Mouse (Mus musculus) kidney, adult 11 months (tissue): ENCODE results near the gene Gm10198.

Source experiments
- DNase-seq: peaks from one replicate; pipeline ENCODE4 v3.0.0; 2022

The Gm10198 gene

DNA sequence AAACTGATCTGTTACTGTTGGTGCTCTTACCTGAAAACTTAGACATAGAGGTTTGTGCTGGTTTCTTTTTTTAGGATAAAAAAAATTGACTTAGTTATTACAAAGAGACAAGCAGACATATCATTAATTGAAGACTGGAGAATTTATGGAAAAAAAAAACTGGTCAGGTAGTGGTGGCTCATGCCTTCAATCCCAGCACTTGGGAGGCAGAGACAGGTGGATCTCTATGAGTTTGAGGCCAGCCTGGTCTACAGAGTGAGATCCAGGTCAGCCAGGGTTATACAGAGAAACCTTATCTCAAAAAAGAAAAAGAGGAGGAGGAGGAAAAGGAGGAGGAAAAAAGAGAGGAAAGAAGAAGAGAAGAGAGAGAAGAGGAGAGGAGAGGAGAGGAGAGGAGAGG, at the start of gene Gm10198:
Gene Gm10198, plus strand, starts transcription at position 301 of the 400 bp plus-strand sequence.
- DNase-seq, result no peak

DNA sequence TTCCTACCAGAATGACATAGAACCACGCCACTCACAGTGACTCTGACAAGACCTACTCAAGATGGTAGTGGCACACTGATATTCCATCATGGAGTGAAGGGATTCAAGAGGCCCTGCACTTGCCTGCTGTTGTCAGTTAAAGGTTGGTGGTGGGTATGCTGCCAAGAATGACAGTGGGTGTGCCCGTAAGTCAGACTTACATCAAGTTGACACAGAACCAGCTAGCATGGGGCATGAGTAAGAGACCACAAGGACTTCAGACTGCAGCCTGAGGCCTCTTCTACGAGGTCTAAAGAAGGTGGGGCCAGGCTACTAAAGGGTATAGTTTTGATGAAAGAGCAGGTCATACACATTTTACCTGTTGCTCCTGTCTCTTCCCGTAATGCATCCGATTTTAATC, 47.3 kb upstream of the Gm10198 start:
- DNase-seq, result no peak

DNA sequence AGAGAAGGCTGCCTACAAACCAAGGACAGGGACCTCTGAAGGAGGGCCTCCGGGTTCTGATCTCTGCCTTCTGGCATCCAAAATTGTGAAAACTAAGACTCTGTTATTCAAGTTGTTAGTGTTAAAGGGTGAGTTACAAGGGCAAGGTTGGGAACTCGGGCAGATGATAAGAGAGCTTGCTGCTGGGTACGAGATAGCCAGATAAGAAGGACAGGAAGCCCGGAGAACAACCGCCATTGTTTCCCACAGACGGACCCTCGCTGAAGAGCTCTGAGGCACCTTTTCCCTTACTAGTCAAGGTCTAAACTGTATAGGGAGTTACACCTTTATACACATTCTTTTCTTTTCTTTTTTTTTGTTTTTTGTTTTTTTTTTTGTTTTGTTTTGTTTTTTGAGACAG, 39.8 kb upstream of the Gm10198 start:
- no peak for DNase-seq

DNA sequence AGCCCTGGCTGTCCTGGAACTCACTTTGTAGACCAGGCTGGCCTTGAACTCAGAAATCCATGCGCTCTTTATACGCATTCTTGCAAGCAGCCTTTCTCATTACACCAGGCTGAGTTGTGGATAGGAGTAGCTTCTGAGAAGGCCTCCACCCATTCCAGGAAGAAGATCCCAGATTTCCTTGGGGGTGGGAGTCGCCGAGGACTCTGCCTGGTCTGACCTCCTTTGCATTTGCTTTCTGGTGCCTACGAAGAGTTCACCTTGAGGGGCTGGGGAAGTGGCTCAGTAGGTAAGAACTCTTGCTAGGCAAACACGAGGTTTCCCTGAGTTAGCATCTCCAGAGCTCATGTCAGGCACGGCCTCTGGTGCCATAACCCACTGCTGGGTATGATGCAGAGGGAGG, 39.4 kb upstream of the Gm10198 start:
- no peak for DNase-seq

DNA sequence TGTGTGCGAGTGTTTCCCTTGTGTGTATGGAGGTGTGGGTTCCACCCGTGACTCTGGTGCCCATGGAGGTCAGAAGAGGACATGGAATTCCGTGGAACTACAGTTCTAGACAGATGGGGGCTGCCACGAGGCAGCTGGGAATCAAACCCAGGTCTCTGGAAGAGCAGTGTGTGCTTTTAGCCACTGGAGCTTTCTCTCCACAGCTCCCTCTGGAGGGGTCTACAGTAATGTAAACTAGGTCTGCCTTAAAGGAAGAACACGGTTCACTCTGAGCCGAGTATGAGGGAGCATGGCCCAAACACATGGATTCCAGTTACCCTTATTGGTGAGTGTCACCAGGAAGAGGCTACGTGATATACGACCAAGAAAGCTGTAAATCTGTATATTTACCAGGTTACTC, 38.6 kb upstream of the Gm10198 start:
- DNase-seq, result no peak

DNA sequence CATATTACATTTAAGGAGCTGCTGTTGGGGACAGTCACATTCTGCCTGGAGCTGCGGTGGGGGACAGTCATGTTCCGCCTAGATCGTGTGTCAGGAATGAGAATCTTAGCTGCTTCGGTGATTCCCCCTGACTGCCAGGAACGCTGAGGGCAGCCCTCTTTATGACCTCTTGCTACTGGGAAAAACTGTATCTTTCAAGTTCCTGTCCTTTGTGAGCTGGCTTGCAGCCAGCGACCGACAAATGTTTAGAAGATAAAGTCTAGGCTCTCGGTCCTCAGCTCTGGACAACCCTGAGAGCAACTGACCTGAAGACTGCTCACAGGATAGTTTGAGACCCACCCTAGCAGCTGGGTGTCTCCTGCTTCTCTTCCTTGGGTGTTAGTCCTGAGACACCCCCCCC, 37.3 kb upstream of the Gm10198 start:
- DNase-seq, result no peak

DNA sequence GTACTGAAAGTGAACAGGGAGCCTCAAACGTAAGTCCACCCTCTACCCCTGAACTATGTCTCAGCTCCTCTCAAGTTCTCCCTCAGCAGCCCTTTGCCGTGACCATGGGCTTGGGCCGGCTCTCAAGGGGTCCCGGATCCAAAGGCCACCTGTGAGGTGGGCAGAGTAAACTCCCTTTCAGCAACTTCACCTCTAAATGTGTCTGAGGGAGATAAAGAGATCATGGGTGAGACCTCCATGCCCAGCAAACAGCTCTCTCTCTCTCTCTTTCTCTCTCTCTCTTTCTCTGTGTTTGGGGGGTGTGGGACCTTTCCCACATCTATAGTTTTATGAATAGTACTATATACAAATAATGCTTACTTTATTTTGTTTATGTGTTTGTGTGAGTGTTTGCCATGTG, 36.2 kb upstream of the Gm10198 start:
- DNase-seq, result no peak

DNA sequence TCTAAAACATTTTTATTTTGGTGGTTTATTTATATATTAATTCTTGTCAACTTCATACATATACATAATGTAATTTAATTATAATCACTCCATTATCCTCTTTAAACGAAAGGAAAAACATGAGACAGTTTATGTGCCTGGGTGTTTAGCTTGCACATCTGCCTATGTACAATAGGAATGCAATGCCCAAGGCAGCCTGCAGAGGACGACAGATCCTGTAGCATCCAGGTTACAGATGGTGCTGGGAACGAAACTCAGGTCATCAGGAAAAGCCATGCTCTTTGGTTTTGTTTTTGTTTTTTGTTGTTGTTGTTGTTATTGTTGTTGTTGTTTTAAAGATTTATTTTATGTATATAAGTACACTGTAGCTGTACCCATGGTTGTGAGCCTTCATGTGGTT, 32.4 kb upstream of the Gm10198 start:
- no peak for DNase-seq

DNA sequence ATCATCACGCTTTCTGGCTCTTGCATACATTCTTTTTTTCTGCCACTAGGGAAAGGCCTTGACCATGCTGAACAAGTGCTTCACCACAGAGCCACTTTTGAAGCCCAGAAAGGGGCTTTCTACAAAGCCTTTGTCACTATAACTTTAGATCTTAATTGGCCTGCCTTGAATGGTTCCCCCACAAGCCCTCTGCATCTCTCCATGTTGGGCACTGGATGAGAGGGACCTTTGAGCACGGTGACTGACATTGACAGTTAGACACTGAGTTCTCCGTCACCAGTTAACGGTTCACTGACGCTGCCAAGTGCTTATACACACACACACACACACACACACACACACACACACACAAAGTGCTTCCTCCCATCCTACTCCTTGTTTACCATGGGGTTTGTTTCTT, 30.0 kb upstream of the Gm10198 start:
- no peak for DNase-seq

DNA sequence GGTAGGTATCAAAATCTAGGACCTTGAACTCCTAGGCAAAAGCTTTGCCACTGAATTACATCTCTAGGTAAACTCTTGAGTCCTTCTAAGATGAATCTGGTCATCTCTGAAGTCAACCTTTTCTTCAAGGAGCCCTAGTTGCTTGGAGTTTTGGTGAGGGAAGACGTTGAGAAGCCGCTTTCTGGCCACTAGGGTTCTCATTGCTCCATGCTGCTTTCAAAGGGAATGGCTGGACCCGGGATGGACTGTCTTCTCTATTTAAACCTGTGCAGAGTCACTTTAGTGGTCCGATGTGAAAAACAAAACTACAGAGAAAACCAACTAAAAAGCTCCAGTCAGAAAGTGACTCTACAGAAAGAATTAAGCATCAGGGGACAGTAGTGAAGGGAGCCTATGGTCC, 18.4 kb upstream of the Gm10198 start:
- no peak for DNase-seq

DNA sequence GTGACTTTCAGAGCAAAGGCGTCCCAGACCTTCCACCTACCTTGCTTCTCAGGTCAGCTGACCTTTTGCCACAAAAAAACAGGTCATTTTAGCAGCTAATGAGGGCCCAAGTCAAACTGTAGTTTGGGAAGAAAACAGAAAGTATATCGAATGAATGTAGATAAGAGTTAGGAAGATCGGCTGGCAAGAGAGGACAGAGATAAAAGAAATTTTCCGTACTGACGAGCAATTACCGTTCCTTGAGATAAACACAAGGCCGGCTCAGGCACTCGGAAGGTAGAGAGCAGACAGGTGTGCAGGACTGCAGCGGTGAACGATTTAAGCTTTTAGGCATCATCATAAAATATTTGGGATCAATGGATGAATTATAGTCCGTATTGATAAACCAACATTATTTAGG, 15.4 kb upstream of the Gm10198 start:
- DNase-seq, result no peak

DNA sequence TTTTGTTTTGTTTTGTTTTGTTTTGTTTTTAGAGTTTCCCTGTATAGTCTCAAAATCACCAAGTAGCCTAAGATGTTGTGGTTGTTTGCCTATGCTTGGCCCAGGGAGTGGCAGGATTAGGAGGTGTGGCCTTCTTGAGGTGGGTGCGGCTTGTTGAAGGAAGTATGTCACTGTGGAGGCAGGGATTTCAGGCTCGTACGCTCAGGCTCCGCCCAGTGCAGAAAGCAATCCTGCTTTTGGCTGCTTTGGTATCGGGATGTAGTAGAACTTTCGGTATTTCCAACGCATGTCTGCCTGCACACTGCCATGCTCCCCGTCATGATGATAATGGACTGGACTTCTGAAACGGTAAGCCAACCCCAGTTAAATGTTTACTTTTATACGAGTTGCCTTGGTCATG, 12.5 kb upstream of the Gm10198 start:
- DNase-seq, result no peak

DNA sequence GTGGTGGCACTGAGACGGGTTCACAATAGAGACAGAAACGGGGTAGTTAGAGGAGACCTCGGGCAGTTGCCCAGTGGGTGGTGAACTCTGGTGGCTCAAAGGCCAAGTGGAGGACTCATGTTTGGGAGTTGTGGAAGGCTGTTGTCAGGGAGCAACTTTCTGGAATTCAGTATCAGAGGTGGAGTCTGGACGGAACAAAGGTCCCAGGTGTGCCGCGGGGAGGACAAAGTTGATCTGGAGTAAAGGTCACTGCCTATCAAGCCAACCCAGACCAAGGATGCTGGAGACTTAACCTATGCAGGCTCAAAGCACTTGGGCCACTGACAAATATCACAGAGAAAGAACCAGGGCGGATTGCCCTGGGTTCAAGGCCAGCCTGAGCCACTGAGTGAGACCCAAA, 5.5 kb downstream of the Gm10198 start:
- DNase-seq, result no peak

DNA sequence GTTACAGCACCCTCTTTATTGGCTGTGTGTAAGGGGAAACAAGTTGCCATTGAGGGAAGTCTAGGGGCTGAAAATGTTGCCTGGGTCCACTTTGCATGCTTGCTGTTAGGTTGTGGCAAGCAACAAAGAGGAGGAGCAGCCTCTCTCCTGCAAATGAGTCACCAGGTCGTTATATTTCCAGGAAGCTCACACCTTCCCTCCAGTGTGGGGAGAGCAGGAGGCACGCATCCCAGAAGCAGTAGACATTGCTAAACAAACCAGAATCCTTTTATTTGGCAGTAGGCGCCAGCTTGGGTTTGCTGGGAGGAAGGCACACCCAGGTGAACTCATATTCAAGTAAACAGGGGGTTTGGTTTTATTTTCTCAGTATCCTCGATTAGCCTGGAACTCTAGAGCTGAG, 8.8 kb downstream of the Gm10198 start:
- no peak for DNase-seq

DNA sequence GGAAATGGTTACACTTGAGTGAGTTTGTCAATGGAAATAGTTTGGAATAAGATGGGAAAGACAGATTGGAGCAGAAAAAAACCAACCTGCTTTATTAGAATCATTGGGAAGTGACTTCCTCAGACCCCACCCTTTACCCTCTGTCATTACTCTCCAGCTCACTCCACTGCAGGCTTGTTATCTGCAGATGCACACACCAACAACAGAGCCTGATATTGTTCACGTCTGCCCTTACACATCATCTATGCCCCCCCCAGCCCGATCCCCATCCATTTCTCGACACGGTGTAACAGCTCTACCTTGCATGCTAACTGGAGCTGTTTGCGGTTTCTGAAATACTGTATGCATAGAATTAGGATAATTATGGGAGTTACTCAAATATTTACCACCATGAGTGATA, 12.2 kb downstream of the Gm10198 start:
- DNase-seq, result no peak

DNA sequence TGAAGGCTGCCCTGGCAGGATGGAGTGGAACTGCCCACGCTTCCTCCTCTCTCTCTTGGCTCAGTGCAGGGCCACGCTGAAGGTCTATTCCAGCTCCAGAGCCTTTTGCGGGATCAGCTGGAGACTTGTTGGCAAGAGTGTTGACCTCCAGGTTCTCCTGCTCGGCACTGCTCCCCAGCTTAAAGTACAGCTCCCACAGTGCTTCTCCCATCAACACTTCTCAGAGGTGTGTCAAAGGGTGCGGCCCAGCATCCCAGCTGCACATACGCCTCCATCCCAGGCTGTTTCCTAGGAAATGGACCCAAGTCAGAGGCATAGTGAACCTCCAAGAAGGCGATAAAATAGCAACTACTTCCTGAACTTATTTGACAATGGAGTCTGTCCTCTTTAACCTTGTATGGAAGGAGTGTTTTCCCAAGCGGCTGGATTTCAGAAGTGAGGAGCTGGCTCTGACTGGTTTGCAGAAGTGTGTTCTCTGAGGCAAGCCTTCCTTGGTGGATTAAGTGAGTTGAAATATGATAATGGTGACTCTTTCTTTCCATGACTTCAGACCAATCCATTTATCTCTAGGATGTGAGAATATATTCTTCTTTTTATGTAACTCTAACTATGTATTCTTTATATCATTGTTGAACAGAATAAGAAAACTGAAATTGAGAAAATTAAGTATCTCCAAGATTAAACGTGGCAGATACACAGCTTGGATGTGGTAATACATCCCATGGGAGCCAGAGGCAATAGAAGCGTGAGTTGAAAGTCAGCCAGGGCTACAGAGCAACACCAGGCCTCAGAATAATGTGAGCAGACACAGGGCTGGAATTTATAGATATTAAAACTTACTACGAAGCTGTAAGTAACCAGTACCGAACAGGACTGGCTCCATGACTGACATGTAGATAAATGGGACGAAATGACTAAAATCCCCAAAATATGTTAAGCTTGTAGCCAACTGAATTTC, 23.9 kb downstream of the Gm10198 start:
- DNase-seq, result no peak

DNA sequence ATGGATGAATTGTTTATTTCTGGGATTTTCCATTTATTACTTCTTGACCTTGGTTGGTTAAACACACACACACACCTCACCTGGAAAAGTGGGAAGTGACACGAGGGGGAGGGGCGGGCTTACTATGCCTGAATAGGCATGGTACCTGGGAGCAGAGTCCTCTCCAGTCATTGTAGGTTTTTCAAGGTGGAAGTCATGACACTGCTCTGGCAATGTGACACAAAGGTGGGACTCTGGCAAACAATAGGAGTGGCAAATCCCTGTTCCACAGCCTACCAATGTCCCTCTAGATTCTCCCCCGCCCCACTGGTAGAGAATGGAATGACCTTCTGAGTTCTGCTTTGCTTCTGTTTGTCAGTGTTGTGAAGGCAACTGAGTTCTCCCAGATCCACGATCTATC, 27.8 kb downstream of the Gm10198 start:
- no peak for DNase-seq

DNA sequence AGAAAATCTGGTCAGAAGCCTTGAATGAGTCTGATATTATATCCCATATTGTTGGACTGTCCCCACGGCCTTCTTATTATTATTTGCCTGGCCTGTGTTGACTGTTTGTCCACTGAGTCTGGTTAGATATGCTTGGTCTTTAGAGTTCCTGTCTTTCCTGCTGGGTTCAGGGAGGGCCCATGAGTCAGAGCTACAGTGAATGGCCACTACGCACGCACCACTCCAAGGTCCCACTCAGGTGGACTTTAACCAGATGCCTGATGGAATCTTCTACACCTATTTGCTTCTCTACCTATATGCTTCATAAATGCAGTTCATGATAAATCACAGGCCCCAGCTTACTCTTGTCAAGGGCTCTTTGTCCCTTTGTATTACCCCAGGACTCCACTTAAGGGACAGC, 29.8 kb downstream of the Gm10198 start:
- no peak for DNase-seq

DNA sequence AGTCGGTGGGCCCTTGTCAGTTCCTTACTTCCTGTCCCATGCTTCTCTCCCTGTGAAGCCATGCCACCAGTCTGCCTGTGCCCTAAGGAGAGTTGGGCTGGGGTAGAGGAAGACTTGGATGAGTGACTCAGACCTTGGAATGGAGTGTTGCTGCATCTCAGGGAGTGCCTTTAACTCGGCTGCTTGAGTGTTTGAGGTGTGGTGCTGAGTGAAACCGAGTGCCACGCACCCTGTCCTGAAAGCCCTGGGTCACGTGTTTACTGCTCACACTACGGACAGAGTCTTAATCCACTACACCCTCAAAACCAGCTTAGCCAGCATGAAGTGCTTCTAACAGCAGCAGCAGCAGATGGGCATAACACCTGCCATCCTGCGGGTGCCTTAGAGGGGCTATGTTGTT, 30.5 kb downstream of the Gm10198 start:
- DNase-seq, result no peak

DNA sequence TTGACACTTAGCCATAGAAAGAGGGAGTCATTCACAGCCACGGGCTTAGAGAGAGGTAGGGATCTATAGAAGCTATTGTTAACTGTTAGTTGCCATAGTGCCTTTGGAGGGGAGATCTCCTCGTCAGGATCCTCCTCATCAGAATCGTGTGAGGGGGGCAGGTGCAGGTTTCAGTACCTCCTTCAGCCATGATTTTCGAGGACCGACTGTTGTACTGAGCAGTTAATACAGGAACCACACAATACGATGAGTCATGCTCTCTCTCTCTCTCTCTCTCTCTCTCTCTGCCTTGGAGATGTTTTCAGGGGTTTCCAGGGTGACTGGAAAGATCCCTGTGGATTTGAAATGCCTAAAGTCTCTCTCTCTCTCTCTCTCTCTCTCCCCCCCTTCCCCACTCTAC, 31.5 kb downstream of the Gm10198 start:
- DNase-seq, result no peak

DNA sequence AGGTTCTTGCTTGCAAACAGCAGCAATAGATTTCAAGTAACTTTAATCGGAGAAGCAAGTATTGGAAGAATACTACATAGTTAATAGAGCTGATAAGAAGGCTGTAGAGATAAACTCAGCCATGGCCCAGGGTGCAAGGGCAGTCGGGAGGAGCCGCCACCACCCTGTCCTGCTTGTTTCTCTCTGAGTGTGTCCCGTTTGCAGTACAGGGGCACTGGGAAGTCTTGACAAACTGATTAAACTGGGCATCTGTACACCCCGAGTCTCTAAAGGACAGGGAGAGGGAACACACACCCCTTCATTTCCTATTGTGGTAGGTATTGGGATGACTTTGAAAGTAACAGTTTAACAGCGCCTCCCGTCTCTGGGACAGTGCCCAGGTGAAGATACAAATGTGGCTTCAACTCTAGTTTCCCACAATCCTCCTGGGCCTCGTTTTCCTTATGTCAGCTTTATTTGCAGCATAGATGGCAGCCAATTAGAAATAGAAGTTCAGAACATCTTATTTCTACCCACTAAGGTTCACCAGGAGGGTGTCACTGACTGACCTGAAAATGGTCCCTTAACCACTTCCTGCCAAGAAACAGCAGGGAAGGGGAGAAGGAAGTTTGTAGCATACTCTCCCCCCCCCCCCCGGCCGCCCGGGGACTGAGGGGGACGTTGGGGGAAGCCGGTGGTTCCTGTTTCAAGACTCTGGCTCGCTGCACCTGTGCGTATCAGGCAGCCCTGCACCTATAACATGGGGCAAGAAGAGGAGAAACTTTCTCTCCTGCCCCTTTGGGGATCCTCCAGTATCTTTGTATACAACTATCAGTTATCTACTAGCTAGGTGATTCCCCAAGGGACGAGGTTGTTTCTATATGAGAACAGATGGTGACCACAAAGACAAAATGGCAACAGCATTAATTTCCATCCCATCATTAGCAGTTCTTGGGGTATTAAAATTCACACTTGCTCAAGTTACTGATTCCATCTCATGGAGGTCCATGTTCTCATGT, 41.9 kb downstream of the Gm10198 start:
- DNase-seq, result no peak

DNA sequence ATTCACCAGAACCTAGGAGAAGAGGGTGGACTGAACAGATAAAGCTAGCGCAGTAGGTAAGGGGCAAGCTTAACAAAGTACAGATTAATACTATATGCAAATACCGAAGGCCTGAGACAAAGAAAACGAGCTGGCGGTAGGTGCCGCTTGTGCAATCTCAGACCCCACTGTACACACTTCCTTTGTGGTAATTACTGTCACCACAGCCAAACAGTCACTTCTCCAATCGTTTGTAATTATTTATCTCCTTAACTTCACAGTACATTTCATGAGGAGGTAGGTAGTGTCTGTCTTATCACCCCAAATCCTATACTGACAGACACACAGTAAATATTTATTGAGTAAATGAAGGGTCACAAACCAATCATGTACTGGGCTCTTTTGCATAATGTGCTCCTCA, 47.7 kb downstream of the Gm10198 start:
- DNase-seq, result no peak
